Mouse (Mus musculus) intestine, embryonic 15.5 days (tissue): ENCODE measurements at regions not wholly inside any gene's neighbourhood (a gene's known extent, or its start where the extent isn't known, plus 50 kb on each side); places are given as distances from the start of the nearest gene placed in this dataset.
A peak's percentile ranks its signal among the peaks of the same experiment; 100 is the strongest.

Experiments
- ATAC-seq: fragments of 200-750 bp; cut with Nextera tagmentation; 2 replicates; pipeline ENCODE4 v1.8.0; 2017; ENCODE audit warnings: moderate TSS enrichment, moderate library complexity
- H3K27ac ChIP-seq: fragments of 300-500 bp; sonication (generic); 2 replicates; pipeline ENCODE4 v1.5.1; 2015; ENCODE audit warnings: mild to moderate bottlenecking, inconsistent platforms
- H3K27me3 ChIP-seq: fragments of 300-500 bp; sonication (generic); replicated peaks from 2 replicates; pipeline ENCODE4 v1.6.1; 2015; ENCODE audit warnings: inconsistent platforms
- H3K36me3 ChIP-seq: fragments of 300-500 bp; sonication (generic); 2 replicates; pipeline ENCODE4 v1.6.1; 2015; ENCODE audit warnings: inconsistent platforms
- H3K4me1 ChIP-seq: fragments of 300-500 bp; sonication (generic); replicated peaks from 2 replicates; pipeline ENCODE4 v1.6.1; 2015; ENCODE audit warnings: inconsistent platforms
- H3K4me2 ChIP-seq: fragments of 300-500 bp; sonication (generic); replicated peaks from 2 replicates; pipeline ENCODE4 v1.6.1; 2015; ENCODE audit warnings: mild to moderate bottlenecking, inconsistent platforms
- H3K4me3 ChIP-seq: fragments of 300-500 bp; sonication (generic); replicated peaks from 2 replicates; pipeline ENCODE4 v1.5.1; 2015; ENCODE audit warnings: inconsistent platforms
- H3K9ac ChIP-seq: fragments of 300-500 bp; sonication (generic); 2 replicates; pipeline ENCODE4 v1.6.1; 2015; ENCODE audit warnings: inconsistent platforms
- H3K9me3 ChIP-seq: fragments of 300-500 bp; sonication (generic); 2 replicates; pipeline ENCODE4 v1.6.1; 2016; ENCODE audit warnings: inconsistent platforms
- WGBS: fragments of 180-500 bp; shearing (Covaris S2); methylation state at CpG from one replicate; pipeline ENCODE4 v1.1.7; 2015; 5-methylcytosine and 5-hydroxymethylcytosine counted together

- Histone ChIP-seq H3K4me1 (no peaks in the 10 kb centered on the region), H3K27me3 (no peaks in the 10 kb centered on the region), H3K9me3 (no peaks in the 10 kb centered on the region), H3K4me2 (no peak overlapping the region), H3K9ac (no peak overlapping the region), H3K36me3 (no peaks in the 10 kb centered on the region), H3K4me3 (no peak overlapping the region), H3K27ac (no peak overlapping the region)
- WGBS, result 83% methylated on average over 2 of the region's 2 CpGs
- ATAC-seq, result no peak
Measured at GRCm38 (mm10) chr4:56287980-56288379, 451.9 kb upstream of the Gm26657 start.

GRCm38 (mm10) chr4:56284490-56284889, 455.4 kb upstream of the Gm26657 start:
- H3K4me1 ChIP-seq, result no peaks in the 10 kb centered on the region
- ATAC-seq, result no peak
- WGBS, result 60% methylated on average over 2 of the region's 2 CpGs

GRCm38 (mm10) chr4:56275836-56276235, 464.0 kb upstream of the Gm26657 start:
- no peak for ATAC-seq
- Histone ChIP-seq H3K4me3 (no peak overlapping the region), H3K9me3 (no peaks in the 10 kb centered on the region), H3K9ac (no peak overlapping the region), H3K4me1 (no peaks in the 10 kb centered on the region), H3K4me2 (no peak overlapping the region), H3K27me3 (no peaks in the 10 kb centered on the region), H3K27ac (no peak overlapping the region), H3K36me3 (no peaks in the 10 kb centered on the region)
- 87% methylated on average over 3 of the region's 3 CpGs for WGBS

More at GRCm38 (mm10) chr4:56284490-56284889, 455.4 kb upstream of the Gm26657 start:
- Histone ChIP-seq H3K9me3 (no peaks in the 10 kb centered on the region), H3K4me3 (no peak overlapping the region), H3K4me2 (no peak overlapping the region), H3K36me3 (no peaks in the 10 kb centered on the region), H3K27me3 (no peaks in the 10 kb centered on the region), H3K27ac (no peak overlapping the region), H3K9ac (no peak overlapping the region)

GRCm38 (mm10) chr4:56271390-56271789, 468.5 kb upstream of the Gm26657 start:
- Histone ChIP-seq H3K4me1 (no peaks in the 10 kb centered on the region), H3K27ac (no peak overlapping the region), H3K4me3 (no peak overlapping the region), H3K27me3 (no peaks in the 10 kb centered on the region), H3K36me3 (no peaks in the 10 kb centered on the region), H3K9me3 (no peaks in the 10 kb centered on the region), H3K9ac (no peak overlapping the region), H3K4me2 (no peak overlapping the region)
- ATAC-seq, result no peak
- 93% methylated on average over 4 of the region's 4 CpGs for WGBS

GRCm38 (mm10) chr4:56264626-56265025, 475.2 kb upstream of the Gm26657 start:
- H3K27ac ChIP-seq, result no peak overlapping the region
- no peaks in the 10 kb centered on the region for H3K4me1 ChIP-seq
- H3K4me3 ChIP-seq, result no peak overlapping the region
- no peak overlapping the region for H3K9ac ChIP-seq
- ATAC-seq, result no peak
- no peaks in the 10 kb centered on the region for H3K9me3 ChIP-seq
- WGBS, result 68% methylated on average over 4 of the region's 4 CpGs
- no peaks in the 10 kb centered on the region for H3K36me3 ChIP-seq
- H3K4me2 ChIP-seq, result no peak overlapping the region
- H3K27me3 ChIP-seq, result no peaks in the 10 kb centered on the region

- no peaks in the 10 kb centered on the region for H3K27me3 ChIP-seq
- no peak overlapping the region for H3K4me2 ChIP-seq
- H3K36me3 ChIP-seq, result no peaks in the 10 kb centered on the region
- H3K4me1 ChIP-seq, result no peaks in the 10 kb centered on the region
- H3K9ac ChIP-seq, result no peak overlapping the region
- no peaks in the 10 kb centered on the region for H3K9me3 ChIP-seq
- H3K27ac ChIP-seq, result no peak overlapping the region
- ATAC-seq, result no peak
- H3K4me3 ChIP-seq, result no peak overlapping the region
Measured at GRCm38 (mm10) chr4:56263822-56264221, 476.0 kb upstream of the Gm26657 start.

GRCm38 (mm10) chr4:56262589-56262988, 477.3 kb upstream of the Gm26657 start:
- H3K4me3 ChIP-seq, result no peak overlapping the region
- ATAC-seq, result no peak
- no peaks in the 10 kb centered on the region for H3K4me1 ChIP-seq
- H3K36me3 ChIP-seq, result no peaks in the 10 kb centered on the region
- no peak overlapping the region for H3K4me2 ChIP-seq
- H3K27me3 ChIP-seq, result no peaks in the 10 kb centered on the region
- H3K27ac ChIP-seq, result no peak overlapping the region
- H3K9me3 ChIP-seq, result no peaks in the 10 kb centered on the region
- no peak overlapping the region for H3K9ac ChIP-seq
- 53% methylated on average over 1 of the region's 1 CpGs for WGBS

- WGBS, result 83% methylated on average over 5 of the region's 5 CpGs
- no peak for ATAC-seq
Measured at GRCm38 (mm10) chr4:56261992-56262391, 477.9 kb upstream of the Gm26657 start.

GRCm38 (mm10) chr4:56252375-56252774, 487.5 kb upstream of the Gm26657 start:
- ATAC-seq, result peak; percentile 58
- H3K4me1 ChIP-seq, result no peaks in the 10 kb centered on the region
- 8% methylated on average over 1 of the region's 1 CpGs for WGBS

More at GRCm38 (mm10) chr4:56261992-56262391, 477.9 kb upstream of the Gm26657 start:
- no peak overlapping the region for H3K4me2 ChIP-seq
- no peak overlapping the region for H3K4me3 ChIP-seq
- H3K9ac ChIP-seq, result no peak overlapping the region
- no peaks in the 10 kb centered on the region for H3K27me3 ChIP-seq
- H3K4me1 ChIP-seq, result no peaks in the 10 kb centered on the region
- H3K9me3 ChIP-seq, result no peaks in the 10 kb centered on the region
- H3K27ac ChIP-seq, result no peak overlapping the region
- no peaks in the 10 kb centered on the region for H3K36me3 ChIP-seq

GRCm38 (mm10) chr4:56251766-56252165, 488.1 kb upstream of the Gm26657 start:
- no peak for ATAC-seq
- no peak overlapping the region for H3K4me2 ChIP-seq
- H3K36me3 ChIP-seq, result no peaks in the 10 kb centered on the region
- WGBS, result 76% methylated on average over 2 of the region's 2 CpGs
- no peaks in the 10 kb centered on the region for H3K9me3 ChIP-seq
- no peak overlapping the region for H3K27ac ChIP-seq
- H3K4me3 ChIP-seq, result no peak overlapping the region
- H3K9ac ChIP-seq, result no peak overlapping the region
- no peaks in the 10 kb centered on the region for H3K27me3 ChIP-seq
- H3K4me1 ChIP-seq, result no peaks in the 10 kb centered on the region

More at GRCm38 (mm10) chr4:56252375-56252774, 487.5 kb upstream of the Gm26657 start:
- Histone ChIP-seq H3K27ac (no peak overlapping the region), H3K4me3 (no peak overlapping the region), H3K36me3 (no peaks in the 10 kb centered on the region), H3K27me3 (no peaks in the 10 kb centered on the region), H3K9me3 (no peaks in the 10 kb centered on the region), H3K4me2 (no peak overlapping the region), H3K9ac (no peak overlapping the region)

GRCm38 (mm10) chr4:56250611-56251010, 489.3 kb upstream of the Gm26657 start:
- no peaks in the 10 kb centered on the region for H3K36me3 ChIP-seq
- no peaks in the 10 kb centered on the region for H3K4me1 ChIP-seq
- no peak for ATAC-seq
- no peak overlapping the region for H3K27ac ChIP-seq
- WGBS, result 94% methylated on average over 2 of the region's 2 CpGs
- H3K4me2 ChIP-seq, result no peak overlapping the region
- H3K9me3 ChIP-seq, result no peaks in the 10 kb centered on the region
- no peaks in the 10 kb centered on the region for H3K27me3 ChIP-seq
- H3K4me3 ChIP-seq, result no peak overlapping the region
- no peak overlapping the region for H3K9ac ChIP-seq

GRCm38 (mm10) chr4:56243863-56244262, 496.0 kb upstream of the Gm26657 start:
- Histone ChIP-seq H3K36me3 (no peaks in the 10 kb centered on the region), H3K4me3 (no peak overlapping the region), H3K9me3 (no peaks in the 10 kb centered on the region), H3K4me1 (no peaks in the 10 kb centered on the region), H3K27ac (no peak overlapping the region), H3K9ac (no peak overlapping the region), H3K27me3 (no peaks in the 10 kb centered on the region), H3K4me2 (no peak overlapping the region)
- ATAC-seq, result no peak
- WGBS, result 79% methylated on average over 6 of the region's 6 CpGs

- H3K36me3 ChIP-seq, result no peaks in the 10 kb centered on the region
Measured at GRCm38 (mm10) chr4:56238496-56239488, 501.1 kb upstream of the Gm26657 start.

More at GRCm38 (mm10) chr4:56238496-56239488, 501.1 kb upstream of the Gm26657 start:
- Histone ChIP-seq H3K27ac (no peak overlapping the region), H3K9ac (no peak overlapping the region), H3K4me3 (no peak overlapping the region), H3K4me2 (no peak overlapping the region), H3K9me3 (no peaks in the 10 kb centered on the region), H3K4me1 (no peaks in the 10 kb centered on the region), H3K27me3 (no peaks in the 10 kb centered on the region)
- ATAC-seq, result no peak
- WGBS, result 72% methylated on average over 4 of the region's 4 CpGs
